Mouse (Mus musculus): ENCODE data around the gene Myoz1. TPM values are rescaled to one million over a fixed set of nuclear protein-coding genes. Genes with fewer than 3 reads are reported as not detected.
A peak's percentile ranks its signal among the peaks of the same experiment; 100 is the strongest.

Gene Myoz1
- polyA plus RNA-seq, 1 experiment, result not detected

DNA sequence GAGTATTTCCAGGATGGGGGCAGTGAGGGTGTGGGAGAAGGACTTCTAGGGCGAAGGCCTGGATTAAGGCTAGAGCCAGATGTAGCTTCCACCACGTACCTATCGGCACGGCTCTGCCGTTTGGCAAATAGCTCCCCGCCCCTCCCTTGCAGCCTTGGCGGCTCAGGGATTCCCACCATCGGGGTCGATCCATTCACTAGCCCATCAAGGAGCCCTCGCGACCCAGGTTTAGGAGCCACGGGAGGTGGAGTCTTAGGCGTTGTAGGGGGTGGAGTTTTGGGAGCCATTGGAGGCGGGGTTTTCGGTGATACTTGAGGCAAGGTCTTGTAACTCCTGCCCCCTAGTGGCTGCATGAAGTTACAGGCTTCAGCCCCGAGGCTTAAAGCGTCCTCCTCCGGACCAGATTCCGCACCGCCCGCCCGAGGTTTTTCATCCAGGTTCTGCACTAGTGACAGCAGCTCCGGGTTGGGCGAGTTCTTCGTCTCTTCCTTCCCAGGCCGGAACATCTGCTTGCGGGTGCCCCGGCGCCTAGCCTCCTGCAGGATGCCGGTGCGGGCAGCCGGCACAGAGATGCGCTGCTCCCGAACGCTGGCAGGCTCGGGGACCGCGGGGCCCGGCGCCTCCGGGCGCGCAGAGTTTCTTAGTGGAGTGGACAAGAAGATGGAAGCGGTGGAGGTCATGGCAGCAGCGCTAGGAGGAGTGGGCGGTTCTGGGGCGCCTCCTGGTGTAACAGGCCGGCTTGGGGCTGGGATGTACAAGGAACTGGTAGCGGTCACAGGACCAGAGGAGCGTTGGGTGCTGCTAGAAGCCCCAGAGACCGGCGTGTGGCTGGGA is 4.7 kb upstream of the Myoz1 start:
- TF ChIP-seq TAL1 (IDR thresholded peaks at IDR 0.05; ENCODE audit: low read length), result no peak
- TF ChIP-seq GATA1 (IDR thresholded peaks at IDR 0.05; ENCODE audit: low read length), result no peak
- Histone ChIP-seq H3K27me3 (ENCODE audit: control insufficient read depth) (peaks cover 51% of the 10 kb centered on the region), H3K9me3 (ENCODE audit: control insufficient read depth, low read length) (no peaks in the 10 kb centered on the region), H3K4me3 (replicated peaks) (peak overlapping the region; percentile 66), H3K4me1 (ENCODE audit: control insufficient read depth) (peaks cover 23% of the 10 kb centered on the region), H3K36me3 (ENCODE audit: control insufficient read depth) (no peaks in the 10 kb centered on the region)

- H3K36me3 ChIP-seq (ENCODE audit: control insufficient read depth), result no peaks in the 10 kb centered on the region
- peaks cover 41% of the 10 kb centered on the region for H3K27me3 ChIP-seq (ENCODE audit: control insufficient read depth)
- H3K9me3 ChIP-seq (ENCODE audit: control insufficient read depth, low read length), result no peaks in the 10 kb centered on the region
- peaks cover 23% of the 10 kb centered on the region for H3K4me1 ChIP-seq (ENCODE audit: control insufficient read depth)
- H3K4me3 ChIP-seq (replicated peaks), result no peak overlapping the region
- TF ChIP-seq TAL1 (IDR thresholded peaks at IDR 0.05; ENCODE audit: low read length) (no peak), GATA1 (IDR thresholded peaks at IDR 0.05; ENCODE audit: low read length) (no peak)
Measured at GRCm38 (mm10) chr14:20659687-20660086, 3.3 kb upstream of the Myoz1 start.

DNA sequence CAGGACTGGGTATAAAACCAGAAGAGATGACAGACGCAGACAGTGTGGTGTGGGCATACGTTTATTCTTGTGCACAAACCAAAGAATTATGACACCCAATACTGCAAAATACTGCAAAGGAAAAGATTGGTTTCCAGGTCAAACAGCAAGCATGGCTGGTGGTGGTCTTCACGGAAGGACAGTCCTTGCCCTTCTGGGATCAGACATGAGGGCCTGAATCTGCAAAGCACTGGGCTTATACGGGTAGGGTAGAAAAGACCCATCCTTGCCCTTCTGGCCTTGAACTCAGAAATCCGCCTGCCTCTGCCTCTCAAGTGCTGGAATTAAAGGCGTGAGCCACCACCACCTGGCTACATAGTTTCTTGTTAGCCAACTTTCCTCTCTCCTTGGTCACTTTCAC is 2.6 kb upstream of the Myoz1 start:
- Histone ChIP-seq H3K9me3 (ENCODE audit: control insufficient read depth, low read length) (no peaks in the 10 kb centered on the region), H3K27me3 (ENCODE audit: control insufficient read depth) (peaks cover 33% of the 10 kb centered on the region), H3K36me3 (ENCODE audit: control insufficient read depth) (no peaks in the 10 kb centered on the region), H3K4me3 (replicated peaks) (no peak overlapping the region), H3K4me1 (ENCODE audit: control insufficient read depth) (peaks cover 23% of the 10 kb centered on the region)
- TF ChIP-seq GATA1 (IDR thresholded peaks at IDR 0.05; ENCODE audit: low read length), result no peak
- no peak for TF ChIP-seq TAL1 (IDR thresholded peaks at IDR 0.05; ENCODE audit: low read length)

DNA sequence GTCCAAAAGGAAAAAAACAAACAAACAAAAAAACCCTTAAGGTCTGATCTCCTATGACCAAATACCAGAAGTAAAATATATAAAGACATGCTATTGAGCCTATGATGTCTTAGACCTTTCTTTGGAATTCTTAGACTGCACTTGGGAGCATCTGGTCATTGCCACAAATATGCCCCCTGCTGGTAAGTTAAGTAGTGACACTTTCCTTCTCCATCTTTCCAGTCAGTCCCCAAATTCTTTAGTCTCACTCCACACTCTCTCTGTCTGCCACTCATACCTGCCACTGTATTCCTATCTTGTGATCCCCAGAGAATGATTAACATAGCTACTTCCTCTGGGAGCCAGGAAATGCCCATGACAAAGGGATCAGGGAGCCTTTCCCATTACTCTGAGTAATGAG is 2.0 kb upstream of the Myoz1 start:
- Histone ChIP-seq H3K36me3 (ENCODE audit: control insufficient read depth) (no peaks in the 10 kb centered on the region), H3K4me3 (replicated peaks) (no peak overlapping the region), H3K4me1 (ENCODE audit: control insufficient read depth) (peaks cover 23% of the 10 kb centered on the region), H3K27me3 (ENCODE audit: control insufficient read depth) (peaks cover 27% of the 10 kb centered on the region), H3K9me3 (ENCODE audit: control insufficient read depth, low read length) (no peaks in the 10 kb centered on the region)
- TF ChIP-seq TAL1 (IDR thresholded peaks at IDR 0.05; ENCODE audit: low read length) (no peak), GATA1 (IDR thresholded peaks at IDR 0.05; ENCODE audit: low read length) (no peak)

- Histone ChIP-seq H3K9me3 (ENCODE audit: control insufficient read depth, low read length) (no peaks in the 10 kb centered on the region), H3K36me3 (ENCODE audit: control insufficient read depth) (no peaks in the 10 kb centered on the region), H3K27me3 (ENCODE audit: control insufficient read depth) (peaks cover 1% of the 10 kb centered on the region), H3K4me3 (replicated peaks) (no peak overlapping the region), H3K4me1 (ENCODE audit: control insufficient read depth) (peaks cover 9% of the 10 kb centered on the region)
- TF ChIP-seq TAL1 (IDR thresholded peaks at IDR 0.05; ENCODE audit: low read length), result no peak
- no peak for TF ChIP-seq GATA1 (IDR thresholded peaks at IDR 0.05; ENCODE audit: low read length)
Measured at GRCm38 (mm10) chr14:20655731-20656130, 609 bp downstream of the Myoz1 start.

DNA sequence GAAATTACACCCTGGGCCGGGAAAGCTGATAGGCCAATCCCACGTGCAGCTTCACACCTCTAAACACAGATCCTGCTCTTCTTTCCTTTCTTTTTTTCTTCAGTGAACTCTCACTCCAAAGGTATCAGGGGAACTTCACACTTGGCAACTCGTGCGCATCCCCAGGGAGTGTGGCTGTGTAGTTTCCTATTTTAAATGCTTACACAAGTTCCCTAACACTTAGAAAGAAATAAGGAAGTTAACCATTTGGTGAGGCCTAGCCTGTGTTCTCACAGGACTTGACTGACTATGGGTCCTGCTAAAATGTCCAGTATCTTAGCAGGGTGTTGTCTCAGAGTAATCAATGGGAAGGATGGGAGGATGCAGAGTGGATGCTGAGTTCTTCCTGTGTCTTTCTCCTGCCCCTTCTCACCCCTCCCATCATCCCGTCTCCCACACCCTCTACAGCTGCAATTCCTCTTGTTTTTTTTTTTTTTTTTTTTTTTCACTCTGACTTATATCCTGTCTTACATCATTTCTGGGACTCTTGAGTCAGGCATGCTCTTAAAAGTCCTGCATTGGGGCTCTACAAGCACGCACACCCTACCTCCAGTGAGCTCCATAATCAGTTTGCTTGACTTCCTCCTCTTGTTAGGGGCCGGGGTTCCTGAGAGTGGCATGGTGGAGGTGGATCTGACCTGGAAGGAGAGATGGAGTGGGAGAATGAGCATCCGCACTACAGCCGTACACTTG is 1.5 kb downstream of the Myoz1 start:
- Histone ChIP-seq H3K9me3 (ENCODE audit: control insufficient read depth, low read length) (no peaks in the 10 kb centered on the region), H3K27me3 (ENCODE audit: control insufficient read depth) (no peaks in the 10 kb centered on the region), H3K4me3 (replicated peaks) (no peak overlapping the region), H3K4me1 (ENCODE audit: control insufficient read depth) (peaks cover 3% of the 10 kb centered on the region), H3K36me3 (ENCODE audit: control insufficient read depth) (no peaks in the 10 kb centered on the region)
- no peak for TF ChIP-seq TAL1 (IDR thresholded peaks at IDR 0.05; ENCODE audit: low read length)
- TF ChIP-seq GATA1 (IDR thresholded peaks at IDR 0.05; ENCODE audit: low read length), result no peak

- no peak overlapping the region for H3K4me3 ChIP-seq (replicated peaks)
- no peaks in the 10 kb centered on the region for H3K27me3 ChIP-seq (ENCODE audit: control insufficient read depth)
- H3K4me1 ChIP-seq (ENCODE audit: control insufficient read depth), result peaks cover 3% of the 10 kb centered on the region; the same call in 1 of the 2 replicates
- no peak for TF ChIP-seq GATA1 (IDR thresholded peaks at IDR 0.05; ENCODE audit: low read length)
- no peak for TF ChIP-seq TAL1 (IDR thresholded peaks at IDR 0.05; ENCODE audit: low read length)
- no peaks in the 10 kb centered on the region for H3K36me3 ChIP-seq (ENCODE audit: control insufficient read depth)
- H3K9me3 ChIP-seq (ENCODE audit: control insufficient read depth, low read length), result no peaks in the 10 kb centered on the region
Measured at GRCm38 (mm10) chr14:20651722-20652256, 4.6 kb downstream of the Myoz1 start.

DNA sequence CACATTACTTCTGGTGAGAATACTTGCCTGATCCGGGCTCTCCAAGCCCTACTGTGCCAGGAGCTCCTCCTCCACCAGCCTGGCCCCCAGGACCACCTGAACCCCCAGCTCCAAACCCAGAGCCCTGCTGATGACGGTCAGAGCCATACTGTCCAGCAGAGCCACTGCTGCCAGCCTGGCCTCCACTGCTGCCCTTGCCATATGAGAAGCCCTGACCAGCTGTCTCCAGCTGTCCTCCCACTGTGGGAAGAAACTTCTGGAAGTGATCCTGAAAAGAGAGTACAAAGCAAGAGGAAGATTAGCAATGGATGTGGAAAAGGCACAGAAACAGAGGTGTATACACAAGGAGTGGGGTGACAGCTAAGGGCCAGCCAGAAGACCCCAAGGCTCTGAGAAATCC is 5.3 kb downstream of the Myoz1 start:
- H3K4me3 ChIP-seq (replicated peaks), result no peak overlapping the region
- TF ChIP-seq GATA1 (IDR thresholded peaks at IDR 0.05; ENCODE audit: low read length) (no peak), TAL1 (IDR thresholded peaks at IDR 0.05; ENCODE audit: low read length) (no peak)
- H3K4me1 ChIP-seq (ENCODE audit: control insufficient read depth), result peaks cover 8% of the 10 kb centered on the region; the same call in 1 of the 2 replicates
- no peaks in the 10 kb centered on the region for H3K36me3 ChIP-seq (ENCODE audit: control insufficient read depth)
- no peaks in the 10 kb centered on the region for H3K9me3 ChIP-seq (ENCODE audit: control insufficient read depth, low read length)
- H3K27me3 ChIP-seq (ENCODE audit: control insufficient read depth), result no peaks in the 10 kb centered on the region

DNA sequence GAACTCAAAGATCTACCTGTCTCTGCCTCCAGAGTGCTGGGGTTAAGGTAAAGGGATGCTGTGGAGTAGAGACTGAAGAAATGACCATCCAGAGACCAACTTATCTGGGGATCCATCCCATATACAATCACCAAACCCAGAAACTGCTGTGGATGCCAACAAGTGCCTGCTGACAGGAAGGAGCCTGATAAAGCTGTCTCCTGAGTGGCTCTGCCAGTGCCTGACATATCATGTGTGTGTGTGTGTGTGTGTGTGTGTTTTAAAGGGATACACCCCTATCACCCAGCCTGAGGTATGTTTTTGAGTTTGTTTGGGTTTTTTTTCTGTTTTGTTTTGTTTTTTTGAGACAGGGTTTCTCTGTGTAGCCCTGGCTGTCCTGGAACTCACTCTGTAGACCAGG is 10.0 kb downstream of the Myoz1 start:
- Histone ChIP-seq H3K4me3 (replicated peaks) (no peak overlapping the region), H3K36me3 (ENCODE audit: control insufficient read depth) (no peaks in the 10 kb centered on the region), H3K27me3 (ENCODE audit: control insufficient read depth) (no peaks in the 10 kb centered on the region), H3K9me3 (ENCODE audit: control insufficient read depth, low read length) (no peaks in the 10 kb centered on the region), H3K4me1 (ENCODE audit: control insufficient read depth) (peaks cover 19% of the 10 kb centered on the region)
- TF ChIP-seq TAL1 (IDR thresholded peaks at IDR 0.05; ENCODE audit: low read length), result no peak
- TF ChIP-seq GATA1 (IDR thresholded peaks at IDR 0.05; ENCODE audit: low read length), result no peak
